Mouse (Mus musculus): ENCODE results near the gene Ccdc137.

DNA sequence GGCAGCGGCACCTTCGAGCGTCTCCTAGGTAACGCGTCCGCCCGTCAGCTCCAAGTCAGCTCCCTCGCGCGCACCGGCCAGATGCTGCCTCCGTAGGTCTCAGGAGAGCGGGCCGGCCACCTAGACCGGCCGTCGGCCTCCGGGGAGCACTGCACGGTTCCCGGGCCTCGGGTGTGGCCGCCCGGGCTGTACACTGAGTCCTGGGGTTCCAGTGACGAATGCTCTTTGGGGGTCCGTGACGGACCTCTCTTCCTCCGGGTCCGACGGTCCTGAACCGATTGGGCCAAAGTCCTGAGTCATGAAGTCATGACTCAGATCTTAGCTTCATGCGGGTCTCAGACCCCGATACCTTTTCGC is 9.8 kb downstream of the Ccdc137 start:
- TF ChIP-seq GATA1 (IDR thresholded peaks at IDR 0.05; ENCODE audit: borderline replicate concordance, low read length), result no peak
- no peak for TF ChIP-seq FLI1 (IDR thresholded peaks at IDR 0.05; ENCODE audit: low read length)
